Mouse (Mus musculus) c-Kit-positive CD71-negative TER-119-negative erythroid progenitor cells, embryonic 14.5 days (primary cell): Measurements from ENCODE around the gene Med7.
"Not testable (repeated sequence)": the region's sequence is repeated elsewhere in the genome, so short reads cannot be mapped to it uniquely, and the experiment has no call there.

Experiments used
- DNase-seq: peaks from one replicate; pipeline ENCODE4 v3.0.0-alpha.2; 2013; ENCODE audit warnings: low read depth

The Med7 gene

DNA sequence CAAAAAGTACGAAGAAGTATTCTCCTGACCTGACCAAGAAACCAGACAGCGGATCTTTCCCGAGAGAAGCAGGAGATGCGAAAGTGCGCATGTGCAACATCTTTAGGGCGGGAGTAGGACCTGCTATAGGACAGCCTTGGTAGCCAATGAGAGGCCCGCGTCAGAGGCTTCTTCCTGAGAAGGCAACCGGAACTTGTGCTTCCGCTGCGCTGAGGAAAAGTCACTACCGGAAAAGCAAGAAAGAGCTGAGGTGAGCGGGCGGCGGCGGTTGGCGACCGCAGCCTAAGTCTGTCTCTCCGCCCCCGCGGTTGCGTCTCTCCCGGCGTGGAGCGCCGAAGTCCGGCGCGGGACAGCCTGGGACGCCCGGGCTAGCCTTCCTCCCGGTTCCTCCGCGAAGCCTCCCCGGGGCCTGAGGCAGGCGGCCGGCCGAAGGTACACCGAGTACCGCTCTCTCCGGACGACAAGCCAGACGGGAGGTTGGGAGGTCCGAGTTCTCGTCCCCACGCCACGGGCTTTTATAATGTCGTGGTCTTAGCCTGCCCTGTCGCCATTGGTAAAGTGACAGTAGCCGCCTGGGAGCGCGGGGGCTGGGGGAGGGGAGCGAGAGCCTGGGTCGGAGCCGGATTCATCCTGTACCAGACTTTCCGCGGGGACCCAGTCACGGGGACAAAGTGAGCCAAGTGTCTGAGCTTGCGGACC is at the start of gene Med7:
TSS of gene Med7 (plus strand) at position 166 of the 699 bp plus-strand sequence.
- DNase-seq = peak; percentile 93

DNA sequence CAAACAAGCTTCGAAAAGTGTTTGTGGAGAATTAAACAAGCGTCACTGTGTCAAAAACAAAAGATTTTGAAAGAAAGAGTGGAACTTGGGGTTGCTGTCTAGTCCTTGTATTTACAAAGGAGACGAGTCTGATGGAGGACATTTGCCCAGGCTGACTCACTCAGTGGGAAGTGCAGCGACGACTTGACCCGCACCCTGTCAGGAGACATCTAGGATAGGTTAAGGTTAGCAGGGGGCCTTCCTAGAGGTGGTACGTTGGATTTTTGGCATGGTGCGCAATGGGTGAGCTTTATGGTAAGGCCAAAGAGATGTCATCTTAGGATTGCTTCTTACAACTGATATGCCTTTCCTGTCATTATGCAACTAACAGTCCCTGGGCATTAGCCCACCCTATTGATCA is 49.7 kb upstream of the Med7 start:
- no peak for DNase-seq

DNA sequence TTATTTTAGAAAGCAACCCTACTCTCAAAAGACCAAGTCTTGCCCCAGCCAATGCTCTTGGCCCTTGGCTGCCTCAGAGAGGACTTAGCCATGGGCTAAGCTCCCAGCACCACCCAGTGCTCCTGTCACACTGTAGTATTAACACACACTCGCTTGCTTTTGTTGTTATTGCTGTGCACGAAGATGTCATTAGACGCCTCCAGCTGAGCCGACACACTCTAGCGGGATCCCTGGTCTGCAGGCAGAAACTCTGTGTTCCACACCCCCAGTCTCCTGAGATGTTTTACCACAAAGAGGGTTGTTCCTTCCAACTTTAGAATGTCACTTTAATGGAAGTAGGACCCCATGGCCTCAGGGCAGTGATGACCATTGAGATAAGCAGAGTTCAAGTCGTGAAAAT is 48.3 kb upstream of the Med7 start:
- DNase-seq = no peak

DNA sequence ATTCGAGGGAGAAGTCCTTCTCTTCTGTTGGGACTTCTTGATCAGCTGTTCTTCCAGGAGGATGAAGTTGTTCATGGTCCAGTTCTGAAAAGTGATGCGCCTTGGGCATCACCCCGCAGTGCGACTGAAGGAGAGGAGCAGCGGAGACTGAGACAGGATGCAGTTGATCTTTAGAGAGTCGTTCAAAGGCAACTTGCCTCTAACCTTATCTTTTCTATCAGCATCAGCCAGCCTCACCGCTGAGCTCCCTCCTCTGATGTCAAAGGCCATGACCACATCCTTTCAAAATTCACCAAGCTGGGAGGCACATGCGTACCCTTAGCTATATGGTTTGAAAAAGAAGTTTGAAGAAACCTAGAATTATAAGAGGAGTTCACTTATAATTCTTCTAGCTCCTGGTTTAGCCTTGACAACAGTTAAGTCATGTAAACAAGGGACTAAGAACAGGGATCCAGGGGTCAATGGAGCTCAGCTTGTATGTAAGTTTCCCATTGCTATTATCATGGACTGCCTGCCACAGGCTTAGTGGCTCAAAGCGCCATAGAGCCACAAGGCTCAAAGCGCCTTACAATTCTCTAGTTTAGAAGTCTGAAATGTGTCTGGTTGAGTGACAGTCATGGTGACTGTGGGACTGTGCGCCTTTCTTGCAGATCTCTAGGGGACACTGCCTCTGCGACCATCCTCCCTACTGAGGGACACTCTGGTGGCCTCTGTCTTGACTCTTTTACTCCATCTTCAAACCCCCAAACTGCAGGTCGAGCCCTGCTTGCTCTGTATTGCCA is 47.2 kb upstream of the Med7 start, which contains the start of gene Itk:
TSS of gene Itk (minus strand) at position 180 of the 782 bp plus-strand sequence.
- DNase-seq = no peak

DNA sequence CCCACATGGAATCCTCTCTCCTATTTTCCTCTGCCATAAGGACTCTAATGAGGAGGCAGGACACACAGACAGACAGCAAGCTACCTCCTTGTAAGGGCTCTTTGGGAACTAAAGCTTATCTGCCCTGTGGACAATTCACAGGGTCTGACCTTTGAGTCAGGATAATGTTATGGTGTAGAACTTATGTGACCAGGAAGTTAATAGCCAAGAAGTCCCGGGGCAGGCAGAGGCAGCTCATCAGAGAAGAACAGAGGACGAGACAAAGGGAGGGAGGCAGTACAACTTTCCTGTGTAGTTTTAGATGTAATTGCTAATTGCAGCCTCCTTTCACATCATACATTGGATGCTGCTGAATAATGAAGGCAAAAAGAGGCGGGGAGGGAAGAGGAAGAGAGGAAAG is 46.1 kb upstream of the Med7 start:
- no peak for DNase-seq

- DNase-seq = no peak
These were observed 43.8 kb upstream of the Med7 start for GRCm38 (mm10) chr11:46392890-46393289.

- no peak for DNase-seq
These were observed 43.3 kb upstream of the Med7 start for GRCm38 (mm10) chr11:46393413-46393812.

DNA sequence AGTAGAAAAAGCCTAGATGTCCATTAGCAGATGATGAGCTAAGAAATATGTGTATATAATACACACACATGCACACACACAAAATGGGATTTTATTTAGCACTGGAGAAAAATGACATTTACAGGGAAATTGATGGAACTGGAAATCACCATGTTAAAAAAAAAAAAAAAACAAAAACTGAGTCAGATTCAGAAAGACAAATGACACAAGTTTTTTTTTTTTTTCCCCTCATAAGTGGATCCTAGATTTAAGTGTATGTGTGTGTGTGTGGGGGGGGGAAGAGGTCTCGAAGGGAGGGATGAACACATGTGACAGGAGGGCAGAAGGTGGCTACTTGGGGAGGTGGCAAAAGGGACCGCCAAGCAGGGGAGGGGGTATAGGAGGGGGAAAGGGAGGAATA is 41.6 kb upstream of the Med7 start:
- DNase-seq = no peak

GRCm38 (mm10) chr11:46395698-46396097 is 41.0 kb upstream of the Med7 start:
- DNase-seq = no peak

GRCm38 (mm10) chr11:46396167-46396859 is 40.4 kb upstream of the Med7 start, which contains the start of gene Fam71b:
TSS of gene Fam71b (plus strand) at chr11:46396559.
- DNase-seq = no peak

DNA sequence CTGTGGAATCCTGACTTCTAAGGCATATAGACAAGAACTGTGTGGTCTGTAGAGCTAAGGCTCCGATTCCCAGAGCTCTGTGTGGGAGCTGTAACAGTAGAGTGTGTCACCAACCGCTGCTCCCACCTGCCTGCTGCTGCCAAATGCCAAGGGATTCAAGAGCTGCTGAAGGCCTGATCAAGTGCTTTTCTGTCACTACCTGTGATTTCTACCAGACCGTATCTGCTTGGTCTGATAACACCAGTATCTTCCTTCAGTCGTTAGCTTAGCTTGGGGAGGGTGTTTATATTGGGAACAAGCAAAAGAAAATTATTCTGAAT is 39.9 kb upstream of the Med7 start:
- no peak for DNase-seq

DNA sequence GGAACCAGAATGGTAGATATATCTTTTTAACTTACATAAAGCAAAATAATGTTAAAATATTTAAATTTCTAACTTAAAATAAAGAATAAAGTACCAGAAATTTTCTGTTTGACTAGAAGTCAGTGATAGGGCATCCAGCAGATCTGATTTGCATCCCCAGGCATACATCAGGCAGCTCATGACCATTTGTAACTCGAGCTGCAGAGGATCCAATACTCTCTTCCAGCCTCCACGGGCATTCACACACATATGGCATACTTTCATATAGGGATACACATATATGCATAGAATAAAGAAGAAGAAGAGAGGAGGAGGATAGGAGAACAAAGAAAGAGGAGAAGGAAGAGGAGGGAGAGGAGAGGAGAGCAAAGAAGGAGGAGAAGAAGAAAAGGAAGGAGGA is 38.8 kb upstream of the Med7 start:
- DNase-seq = no peak

DNA sequence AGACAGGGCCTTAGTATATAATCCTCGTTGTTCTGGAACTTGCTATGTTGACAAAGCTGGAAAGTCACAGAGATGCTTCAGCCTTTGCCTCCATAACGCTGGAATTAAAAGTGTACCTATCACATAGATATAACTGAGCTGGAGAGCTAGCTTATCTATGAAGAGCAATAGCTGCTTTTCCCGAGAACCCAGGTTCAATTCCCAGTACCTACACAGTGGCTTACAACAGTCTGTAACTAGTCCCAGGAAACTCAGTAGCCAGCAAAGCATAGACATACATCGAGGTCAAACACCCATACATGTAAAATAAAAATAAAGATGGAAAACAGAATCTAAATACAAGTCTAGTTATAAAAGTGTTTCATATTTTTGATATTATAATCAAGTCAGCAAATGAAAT is 38.3 kb upstream of the Med7 start:
- no peak for DNase-seq

GRCm38 (mm10) chr11:46398933-46399383 is 37.8 kb upstream of the Med7 start:
- DNase-seq = no peak

- no peak for DNase-seq
These were observed 35.2 kb upstream of the Med7 start for GRCm38 (mm10) chr11:46401555-46401954.

DNA sequence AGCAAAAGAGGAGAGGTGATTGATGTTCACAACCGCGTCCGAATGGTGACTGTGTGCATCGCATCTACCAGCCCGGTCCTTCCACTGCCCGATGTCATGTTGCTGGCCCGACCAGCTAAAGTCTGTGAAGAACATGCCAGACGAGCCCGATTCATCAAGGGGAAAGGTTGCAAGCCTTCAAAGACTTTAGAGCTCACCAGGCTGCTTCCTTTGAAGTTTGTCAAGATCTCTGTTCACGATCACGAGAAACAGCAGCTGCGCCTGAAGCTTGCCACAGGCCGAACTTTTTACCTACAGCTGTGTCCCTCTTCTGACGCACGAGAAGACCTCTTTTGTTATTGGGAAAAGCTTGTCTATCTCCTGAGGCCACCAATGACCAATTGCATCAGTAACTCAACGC is 31.7 kb upstream of the Med7 start:
- DNase-seq = no peak

- DNase-seq = no peak
These were observed 30.0 kb upstream of the Med7 start for GRCm38 (mm10) chr11:46406721-46407120.

DNA sequence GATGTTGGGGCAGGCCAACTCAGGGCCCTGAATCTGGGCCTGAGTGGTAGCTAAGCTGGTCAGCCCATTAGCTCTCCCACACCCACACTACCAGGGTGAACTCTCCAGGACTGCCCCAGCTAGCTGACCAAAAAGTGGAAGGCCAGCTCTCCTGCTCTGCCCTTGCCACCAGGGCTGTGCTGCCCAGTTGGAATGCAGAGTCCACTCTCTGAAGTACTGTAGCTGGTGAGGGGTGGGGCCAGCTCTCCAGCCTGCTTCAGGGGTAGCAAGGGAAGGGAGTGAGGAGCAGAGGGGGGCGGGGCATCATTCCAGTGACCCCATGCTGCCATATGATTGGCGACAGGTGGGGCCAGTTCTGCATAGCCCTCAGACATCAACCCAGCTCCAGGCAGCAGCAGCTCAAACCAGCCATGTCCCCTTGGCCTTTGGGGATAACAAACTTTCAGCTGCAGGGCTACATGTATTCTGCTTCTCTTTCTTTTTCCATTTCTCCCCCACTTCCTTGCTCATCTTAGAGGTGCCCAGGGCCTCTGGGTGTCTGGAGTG is 26.6 kb upstream of the Med7 start:
- no peak for DNase-seq

DNA sequence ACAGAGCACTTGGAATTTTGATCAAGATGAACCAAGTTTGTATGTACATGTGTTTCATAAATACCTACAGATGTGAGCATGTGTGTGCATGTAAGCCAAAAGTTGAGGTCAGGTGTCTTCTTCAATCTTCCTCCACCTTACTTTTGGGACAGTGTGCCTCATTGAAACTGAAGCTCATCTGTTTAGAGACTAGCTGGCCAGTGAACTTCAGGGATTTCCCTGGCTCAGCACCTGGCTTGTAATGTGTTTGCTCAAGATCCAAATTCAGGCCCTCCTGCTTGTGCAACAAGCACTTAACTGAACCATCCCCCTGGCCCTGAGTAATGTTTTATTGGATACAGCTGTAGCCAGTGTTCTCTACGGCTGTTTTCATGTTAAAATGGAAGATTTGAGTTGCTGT is 18.3 kb upstream of the Med7 start:
- DNase-seq = no peak

DNA sequence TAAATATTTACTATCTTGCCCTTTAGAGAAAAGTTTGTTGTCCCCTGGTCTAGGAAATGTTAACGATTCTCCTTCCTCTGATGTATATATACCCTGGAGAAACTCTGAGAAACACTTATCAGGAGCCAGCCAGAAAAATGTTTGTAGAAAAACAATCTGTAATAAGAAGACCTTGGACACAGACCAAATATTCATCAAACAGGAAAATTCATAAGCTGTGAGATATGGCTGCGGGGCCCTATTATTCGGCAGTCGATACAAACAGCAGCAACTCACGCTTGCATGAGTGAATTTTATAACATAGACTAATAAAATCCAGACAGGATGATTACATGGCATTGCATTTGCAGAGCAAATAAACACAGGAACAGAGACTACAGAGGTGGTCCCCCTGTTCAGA is 17.9 kb upstream of the Med7 start:
- DNase-seq = no peak

- no peak for DNase-seq
These were observed 15.4 kb upstream of the Med7 start for GRCm38 (mm10) chr11:46421086-46421888.

- not testable (repeated sequence) for DNase-seq
These were observed 8.6 kb upstream of the Med7 start for GRCm38 (mm10) chr11:46428131-46428530.
